Mouse (Mus musculus): ENCODE measurements around the gene Zfp30. TPM values are rescaled to one million over a fixed set of nuclear protein-coding genes. Genes with fewer than 3 reads are reported as not detected.

Zfp30 gene
- polyA plus RNA-seq, 1 experiment from 2014 or later, result 11.0 TPM

DNA sequence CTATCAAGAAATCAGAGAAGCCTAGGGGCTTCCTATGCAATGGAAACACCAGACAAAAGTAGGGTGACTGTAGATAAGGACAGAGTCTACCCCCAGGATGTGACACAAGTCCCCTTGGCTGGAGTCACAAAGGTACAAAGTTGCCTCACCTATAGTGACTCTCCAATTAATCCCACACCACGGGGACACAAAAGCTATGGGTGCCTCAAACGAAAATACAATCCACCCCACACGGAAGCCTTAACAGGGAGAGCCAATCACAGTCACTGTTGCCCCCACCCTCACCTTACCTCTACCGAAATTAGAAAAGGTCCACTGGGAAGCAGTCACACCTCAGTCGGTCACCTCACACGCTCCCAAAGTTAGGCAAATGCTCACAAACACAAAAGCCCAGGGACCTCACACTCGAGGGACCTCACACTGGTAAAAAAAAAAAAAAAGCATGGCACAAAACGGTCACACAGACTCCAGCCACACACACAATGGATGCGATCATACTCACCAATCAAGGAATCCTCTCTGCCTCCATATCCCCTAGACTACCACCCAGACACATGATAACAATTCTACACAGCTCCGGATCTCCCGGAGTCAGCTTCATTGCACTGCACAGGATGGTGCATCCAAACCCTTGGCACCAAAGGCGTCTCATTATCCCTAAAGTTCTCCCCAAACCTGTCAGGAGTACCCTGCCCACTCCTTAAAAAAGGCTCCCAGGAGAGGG, 31.4 kb downstream of the Zfp30 start:
- Histone ChIP-seq H3K4me2 (ENCODE audit: low read depth, low read length, severe bottlenecking) (peak overlapping the region; percentile 83), H3K9ac (ENCODE audit: low read length) (peak overlapping the region; percentile 72), H3K27me3 (ENCODE audit: control insufficient read depth, insufficient read depth, low read length) (no peaks in the 10 kb centered on the region), H3K27ac (ENCODE audit: low read depth, low read length) (no peak overlapping the region), H3K36me3 (ENCODE audit: control insufficient read depth, insufficient read depth, low read length) (no peaks in the 10 kb centered on the region), H3K9me3 (ENCODE audit: control insufficient read depth, low read length) (no peaks in the 10 kb centered on the region), H3K4me3 (ENCODE audit: low read depth, low read length) (peak overlapping the region; percentile 66), H3K4me1 (replicated peaks; ENCODE audit: control insufficient read depth, insufficient read depth, low read length) (peaks cover 9% of the 10 kb centered on the region; the same call in 1 of the 2 replicates)
- no peak for DNase-seq (ENCODE audit: low spot score)
- peak; percentile 39 for ATAC-seq (replicated peaks; ENCODE audit: low FRiP score)
- WGBS, result 2% methylated on average over 12 of the region's 12 CpGs

- DNase-seq (ENCODE audit: low spot score) (peak; percentile 91), ATAC-seq (replicated peaks; ENCODE audit: low FRiP score) (peak; percentile 96)
- H3K27me3 ChIP-seq (ENCODE audit: control insufficient read depth, insufficient read depth, low read length), result no peaks in the 10 kb centered on the region
- peak within 1 kb of the TSS; percentile 83 for H3K4me2 ChIP-seq (ENCODE audit: low read depth, low read length, severe bottlenecking)
- peak within 1 kb of the TSS; percentile 72 for H3K9ac ChIP-seq (ENCODE audit: low read length)
- H3K36me3 ChIP-seq (ENCODE audit: control insufficient read depth, insufficient read depth, low read length), result no peaks in the 10 kb centered on the region
- no peaks in the 10 kb centered on the region for H3K9me3 ChIP-seq (ENCODE audit: control insufficient read depth, low read length)
- WGBS, result under 1% methylated on average over 26 of the region's 26 CpGs
- peak within 1 kb of the TSS; percentile 66 for H3K4me3 ChIP-seq (ENCODE audit: low read depth, low read length)
- peaks cover 9% of the 10 kb centered on the region; the same call in 1 of the 2 replicates for H3K4me1 ChIP-seq (replicated peaks; ENCODE audit: control insufficient read depth, insufficient read depth, low read length)
- peak within 1 kb of the TSS; percentile 53 for H3K27ac ChIP-seq (ENCODE audit: low read depth, low read length)
These were observed 32.2 kb downstream of the Zfp30 start, which contains the start of gene Zfp790 for GRCm38 (mm10) chr7:29815910-29816429. TSS of gene Zfp790 (plus strand) at chr7:29816114.

GRCm38 (mm10) chr7:29818619-29819254, 34.9 kb downstream of the Zfp30 start:
- H3K9me3 ChIP-seq (ENCODE audit: control insufficient read depth, low read length), result no peaks in the 10 kb centered on the region
- no peaks in the 10 kb centered on the region for H3K27me3 ChIP-seq (ENCODE audit: control insufficient read depth, insufficient read depth, low read length)
- 5% methylated on average over 12 of the region's 12 CpGs for WGBS
- peak overlapping the region; percentile 61 for H3K4me3 ChIP-seq (ENCODE audit: low read depth, low read length)
- peak; percentile 76 for ATAC-seq (replicated peaks; ENCODE audit: low FRiP score)
- H3K4me1 ChIP-seq (replicated peaks; ENCODE audit: control insufficient read depth, insufficient read depth, low read length), result peaks cover 9% of the 10 kb centered on the region; the same call in 1 of the 2 replicates
- 0 out of 2 replicates have a peak overlapping the region, but pooled peaks have one; percentile 12 for H3K27ac ChIP-seq (ENCODE audit: low read depth, low read length)
- no peaks in the 10 kb centered on the region; the same call in 1 of the 2 replicates for H3K36me3 ChIP-seq (ENCODE audit: control insufficient read depth, insufficient read depth, low read length)
- peak; percentile 72 for DNase-seq (ENCODE audit: low spot score)
- peak overlapping the region; percentile 60 for H3K4me2 ChIP-seq (ENCODE audit: low read depth, low read length, severe bottlenecking)
- H3K9ac ChIP-seq (ENCODE audit: low read length), result peak overlapping the region; percentile 67

DNA sequence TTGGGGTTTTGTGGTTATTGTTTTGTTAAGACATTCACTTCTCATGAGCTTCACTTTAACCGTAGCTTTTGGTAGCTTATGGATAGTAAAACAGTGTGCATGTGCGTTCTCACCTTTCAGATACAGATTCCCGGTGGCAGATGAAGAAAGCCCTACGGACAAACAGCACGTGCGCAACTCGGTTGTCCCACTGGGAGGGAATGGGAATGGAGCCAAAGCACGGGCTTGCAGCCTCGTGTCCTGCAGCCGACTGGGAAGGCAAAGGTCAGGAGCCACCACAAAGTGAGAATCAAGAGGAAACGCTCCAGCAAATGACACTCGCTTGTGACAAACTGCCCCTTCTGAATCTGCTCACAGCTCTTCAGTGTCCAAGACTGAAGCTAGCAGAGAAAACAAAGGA, 44.2 kb downstream of the Zfp30 start:
- no peak overlapping the region for H3K4me2 ChIP-seq (ENCODE audit: low read depth, low read length, severe bottlenecking)
- ATAC-seq (replicated peaks; ENCODE audit: low FRiP score), result no peak

DNA sequence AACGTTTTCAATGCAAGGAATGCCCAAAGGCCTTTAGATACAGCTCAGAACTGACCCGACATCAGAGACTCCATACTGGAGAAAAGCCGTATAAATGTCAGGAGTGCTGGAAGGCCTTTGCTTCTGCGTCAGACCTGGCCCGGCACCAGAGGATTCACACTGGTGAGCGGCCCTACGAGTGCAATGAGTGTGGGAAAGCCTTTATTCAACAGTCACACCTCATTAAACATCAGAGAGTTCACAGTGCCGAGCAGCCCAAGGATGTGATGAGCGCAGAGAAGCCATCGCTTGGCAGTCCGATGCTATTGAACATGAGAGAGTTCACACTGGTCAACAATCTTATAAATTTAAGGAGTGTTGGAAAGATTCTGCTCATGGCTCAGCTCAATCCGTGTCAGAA, 46.0 kb downstream of the Zfp30 start:
- Histone ChIP-seq H3K27me3 (ENCODE audit: control insufficient read depth, insufficient read depth, low read length) (no peaks in the 10 kb centered on the region), H3K9ac (ENCODE audit: low read length) (no peak overlapping the region), H3K36me3 (ENCODE audit: control insufficient read depth, insufficient read depth, low read length) (peaks cover 21% of the 10 kb centered on the region), H3K4me2 (ENCODE audit: low read depth, low read length, severe bottlenecking) (no peak overlapping the region), H3K4me1 (replicated peaks; ENCODE audit: control insufficient read depth, insufficient read depth, low read length) (no peaks in the 10 kb centered on the region), H3K27ac (ENCODE audit: low read depth, low read length) (no peak overlapping the region), H3K4me3 (ENCODE audit: low read depth, low read length) (no peak overlapping the region), H3K9me3 (ENCODE audit: control insufficient read depth, low read length) (no peaks in the 10 kb centered on the region)
- WGBS, result 92% methylated on average over 12 of the region's 12 CpGs
- no peak for ATAC-seq (replicated peaks; ENCODE audit: low FRiP score)
- no peak for DNase-seq (ENCODE audit: low spot score)

More for the DNA sequence above, 44.2 kb downstream of the Zfp30 start:
- no peak overlapping the region for H3K27ac ChIP-seq (ENCODE audit: low read depth, low read length)
- no peak overlapping the region for H3K9ac ChIP-seq (ENCODE audit: low read length)
- H3K9me3 ChIP-seq (ENCODE audit: control insufficient read depth, low read length), result no peaks in the 10 kb centered on the region
- no peak for DNase-seq (ENCODE audit: low spot score)
- no peak overlapping the region for H3K4me3 ChIP-seq (ENCODE audit: low read depth, low read length)
- no peaks in the 10 kb centered on the region for H3K4me1 ChIP-seq (replicated peaks; ENCODE audit: control insufficient read depth, insufficient read depth, low read length)
- peaks cover 21% of the 10 kb centered on the region for H3K36me3 ChIP-seq (ENCODE audit: control insufficient read depth, insufficient read depth, low read length)
- WGBS, result 95% methylated on average over 12 of the region's 12 CpGs
- H3K27me3 ChIP-seq (ENCODE audit: control insufficient read depth, insufficient read depth, low read length), result no peaks in the 10 kb centered on the region

GRCm38 (mm10) chr7:29836816-29837215, 53.0 kb downstream of the Zfp30 start:
- H3K4me3 ChIP-seq (ENCODE audit: low read depth, low read length), result no peak overlapping the region
- ATAC-seq (replicated peaks; ENCODE audit: low FRiP score) (no peak), DNase-seq (ENCODE audit: low spot score) (no peak)
- H3K9ac ChIP-seq (ENCODE audit: low read length), result no peak overlapping the region
- H3K36me3 ChIP-seq (ENCODE audit: control insufficient read depth, insufficient read depth, low read length), result no peaks in the 10 kb centered on the region
- no peaks in the 10 kb centered on the region for H3K4me1 ChIP-seq (replicated peaks; ENCODE audit: control insufficient read depth, insufficient read depth, low read length)
- H3K27me3 ChIP-seq (ENCODE audit: control insufficient read depth, insufficient read depth, low read length), result no peaks in the 10 kb centered on the region
- no peaks in the 10 kb centered on the region for H3K9me3 ChIP-seq (ENCODE audit: control insufficient read depth, low read length)
- no peak overlapping the region for H3K4me2 ChIP-seq (ENCODE audit: low read depth, low read length, severe bottlenecking)
- no peak overlapping the region for H3K27ac ChIP-seq (ENCODE audit: low read depth, low read length)
- WGBS, result 92% methylated on average over 1 of the region's 1 CpGs

DNA sequence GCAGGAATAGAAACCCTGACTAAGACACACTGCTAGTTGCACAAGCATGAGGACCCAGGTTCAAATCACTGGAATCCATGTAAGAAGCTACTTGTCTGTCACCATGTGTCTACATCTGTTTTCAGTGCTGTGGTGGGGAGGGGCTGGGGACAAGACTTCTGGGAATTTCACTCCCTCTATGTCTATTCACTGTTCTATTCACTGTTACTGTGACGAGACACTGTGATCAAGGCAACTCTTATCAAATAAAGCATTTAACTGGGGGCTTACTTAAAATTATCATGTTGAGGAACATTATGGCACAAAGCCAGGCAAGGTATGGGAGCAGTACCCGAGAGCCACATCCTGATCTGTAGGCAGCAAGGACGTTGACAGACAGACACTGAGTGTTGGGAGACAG, 55.5 kb downstream of the Zfp30 start:
- no peak for ATAC-seq (replicated peaks; ENCODE audit: low FRiP score)
- H3K27me3 ChIP-seq (ENCODE audit: control insufficient read depth, insufficient read depth, low read length), result no peaks in the 10 kb centered on the region
- 84% methylated on average over 3 of the region's 3 CpGs for WGBS
- H3K9me3 ChIP-seq (ENCODE audit: control insufficient read depth, low read length), result no peaks in the 10 kb centered on the region
- H3K9ac ChIP-seq (ENCODE audit: low read length), result no peak overlapping the region
- no peak for DNase-seq (ENCODE audit: low spot score)
- H3K4me3 ChIP-seq (ENCODE audit: low read depth, low read length), result no peak overlapping the region
- no peak overlapping the region for H3K4me2 ChIP-seq (ENCODE audit: low read depth, low read length, severe bottlenecking)
- H3K36me3 ChIP-seq (ENCODE audit: control insufficient read depth, insufficient read depth, low read length), result peaks cover 1% of the 10 kb centered on the region; the same call in 1 of the 2 replicates
- no peak overlapping the region for H3K27ac ChIP-seq (ENCODE audit: low read depth, low read length)
- no peaks in the 10 kb centered on the region for H3K4me1 ChIP-seq (replicated peaks; ENCODE audit: control insufficient read depth, insufficient read depth, low read length)

GRCm38 (mm10) chr7:29842105-29842504, 58.3 kb downstream of the Zfp30 start:
- Histone ChIP-seq H3K27ac (ENCODE audit: low read depth, low read length) (no peak overlapping the region), H3K9me3 (ENCODE audit: control insufficient read depth, low read length) (no peaks in the 10 kb centered on the region), H3K36me3 (ENCODE audit: control insufficient read depth, insufficient read depth, low read length) (peaks cover 11% of the 10 kb centered on the region), H3K4me2 (ENCODE audit: low read depth, low read length, severe bottlenecking) (no peak overlapping the region), H3K4me3 (ENCODE audit: low read depth, low read length) (no peak overlapping the region), H3K4me1 (replicated peaks; ENCODE audit: control insufficient read depth, insufficient read depth, low read length) (no peaks in the 10 kb centered on the region), H3K27me3 (ENCODE audit: control insufficient read depth, insufficient read depth, low read length) (no peaks in the 10 kb centered on the region), H3K9ac (ENCODE audit: low read length) (no peak overlapping the region)
- 87% methylated on average over 1 of the region's 1 CpGs for WGBS
- ATAC-seq (replicated peaks; ENCODE audit: low FRiP score) (no peak), DNase-seq (ENCODE audit: low spot score) (no peak)

All from forebrain, embryonic 11.5 days (tissue).